Mouse (Mus musculus): ENCODE measurements at regions not wholly inside any gene's neighbourhood (a gene's known extent, or its start where the extent isn't known, plus 50 kb on each side); places are given as distances from the start of the nearest gene placed in this dataset.

GRCm38 (mm10) chr8:42187083-42187482 is 770.2 kb upstream of the Frg1 start:
- H3K79me3 ChIP-seq (ENCODE audit: low read depth): no peaks in the 10 kb centered on the region
- no peak overlapping the region for H3ac ChIP-seq (ENCODE audit: control insufficient read depth, insufficient read length, low read depth)
- no peaks in the 10 kb centered on the region for H3K27me3 ChIP-seq (ENCODE audit: control insufficient read depth, insufficient read depth, insufficient read length)
- H3K36me3 ChIP-seq (ENCODE audit: control insufficient read depth, insufficient read depth): no peaks in the 10 kb centered on the region
- H3K79me2 ChIP-seq (ENCODE audit: control insufficient read depth, insufficient read depth): no peaks in the 10 kb centered on the region
- H3K4me3 ChIP-seq (ENCODE audit: insufficient read depth, poor library complexity, severe bottlenecking): no peak overlapping the region
- TF ChIP-seq CTCF (IDR thresholded peaks at IDR 0.05; ENCODE audit: control insufficient read depth, insufficient read depth, insufficient read length) (no peak), FOSL1 (IDR thresholded peaks at IDR 0.05; ENCODE audit: insufficient read depth, low read length, poor library complexity, severe bottlenecking) (no peak), MAX (IDR thresholded peaks at IDR 0.05) (no peak), MYOD1 (IDR thresholded peaks at IDR 0.05; ENCODE audit: control insufficient read depth, insufficient read length, low read depth) (no peak), MYOG (IDR thresholded peaks at IDR 0.05; ENCODE audit: control insufficient read depth, extremely low read depth, insufficient read length) (no peak), USF1 (IDR thresholded peaks at IDR 0.05; ENCODE audit: low read depth) (no peak), CEBPB (IDR thresholded peaks at IDR 0.05; ENCODE audit: low read depth) (no peak)

DNA sequence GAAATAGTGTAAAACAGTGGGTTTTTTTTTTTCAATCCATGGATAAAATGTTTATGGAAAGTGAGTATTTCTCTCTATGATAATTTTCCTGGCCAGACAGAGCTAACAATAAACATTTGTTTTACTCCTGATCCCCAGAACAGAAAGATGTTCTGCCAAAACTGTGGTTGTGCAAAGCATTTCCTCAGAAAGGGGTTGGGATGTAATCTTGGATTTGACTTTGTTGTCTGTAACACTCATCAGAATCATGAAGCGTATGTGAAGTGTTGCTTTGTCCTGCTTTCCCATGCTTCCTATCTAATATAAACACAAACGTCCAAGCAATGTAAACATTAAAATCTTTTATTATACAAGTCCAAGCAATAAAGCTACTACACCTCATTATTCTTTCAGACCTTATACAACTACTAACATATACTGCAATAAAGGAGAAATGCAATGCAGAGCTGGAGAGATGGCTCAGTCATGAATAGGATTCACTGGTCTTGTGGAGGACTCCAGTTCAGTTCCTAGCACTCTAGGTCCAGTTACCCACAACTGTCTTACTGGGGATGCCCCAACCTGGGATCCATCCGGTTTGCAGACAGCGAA is 766.5 kb upstream of the Frg1 start:
- no peak for TF ChIP-seq MYOG (IDR thresholded peaks at IDR 0.05; ENCODE audit: control insufficient read depth, extremely low read depth, insufficient read length)
- TF ChIP-seq MYOD1 (IDR thresholded peaks at IDR 0.05; ENCODE audit: control insufficient read depth, insufficient read length, low read depth): no peak
- no peak for TF ChIP-seq CEBPB (IDR thresholded peaks at IDR 0.05; ENCODE audit: low read depth)
- TF ChIP-seq FOSL1 (IDR thresholded peaks at IDR 0.05; ENCODE audit: insufficient read depth, low read length, poor library complexity, severe bottlenecking): no peak
- no peak for TF ChIP-seq CTCF (IDR thresholded peaks at IDR 0.05; ENCODE audit: control insufficient read depth, insufficient read depth, insufficient read length)
- TF ChIP-seq USF1 (IDR thresholded peaks at IDR 0.05; ENCODE audit: low read depth): no peak
- TF ChIP-seq MAX (IDR thresholded peaks at IDR 0.05): no peak
- H3K27me3 ChIP-seq (ENCODE audit: control insufficient read depth, insufficient read depth, insufficient read length): no peaks in the 10 kb centered on the region
- no peaks in the 10 kb centered on the region for H3K79me2 ChIP-seq (ENCODE audit: control insufficient read depth, insufficient read depth)
- H3K36me3 ChIP-seq (ENCODE audit: control insufficient read depth, insufficient read depth): no peaks in the 10 kb centered on the region
- no peak overlapping the region for H3ac ChIP-seq (ENCODE audit: control insufficient read depth, insufficient read length, low read depth)
- H3K4me3 ChIP-seq (ENCODE audit: insufficient read depth, poor library complexity, severe bottlenecking): no peak overlapping the region
- H3K79me3 ChIP-seq (ENCODE audit: low read depth): no peaks in the 10 kb centered on the region

DNA sequence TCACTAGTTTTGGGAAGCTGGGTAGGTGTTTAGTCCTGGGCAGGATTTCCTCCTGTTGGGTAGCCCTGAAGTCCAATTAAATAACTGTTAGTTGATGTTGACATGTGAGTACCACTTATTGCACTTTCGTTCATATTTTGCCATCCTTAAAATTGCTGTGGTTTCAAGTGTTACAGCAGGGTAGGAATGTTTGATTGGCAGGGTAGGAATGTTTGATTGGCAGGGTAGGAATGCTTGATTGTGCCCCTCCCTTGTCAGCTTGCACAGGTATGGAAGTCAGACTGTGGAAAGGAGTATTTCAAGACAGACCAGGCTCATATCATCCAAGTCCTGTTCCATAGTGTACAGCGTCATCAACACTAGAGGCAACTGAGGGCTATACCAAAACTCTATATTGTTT is 745.6 kb upstream of the Frg1 start:
- H3K27me3 ChIP-seq (ENCODE audit: control insufficient read depth, insufficient read depth, insufficient read length): no peaks in the 10 kb centered on the region
- H3K36me3 ChIP-seq (ENCODE audit: control insufficient read depth, insufficient read depth): no peaks in the 10 kb centered on the region
- H3ac ChIP-seq (ENCODE audit: control insufficient read depth, insufficient read length, low read depth): no peak overlapping the region
- TF ChIP-seq USF1 (IDR thresholded peaks at IDR 0.05; ENCODE audit: low read depth) (no peak), CTCF (IDR thresholded peaks at IDR 0.05; ENCODE audit: control insufficient read depth, insufficient read depth, insufficient read length) (no peak), CEBPB (IDR thresholded peaks at IDR 0.05; ENCODE audit: low read depth) (no peak), FOSL1 (IDR thresholded peaks at IDR 0.05; ENCODE audit: insufficient read depth, low read length, poor library complexity, severe bottlenecking) (no peak), MYOD1 (IDR thresholded peaks at IDR 0.05; ENCODE audit: control insufficient read depth, insufficient read length, low read depth) (no peak), MYOG (IDR thresholded peaks at IDR 0.05; ENCODE audit: control insufficient read depth, extremely low read depth, insufficient read length) (no peak), MAX (IDR thresholded peaks at IDR 0.05) (no peak)
- no peak overlapping the region for H3K4me3 ChIP-seq (ENCODE audit: insufficient read depth, poor library complexity, severe bottlenecking)
- no peaks in the 10 kb centered on the region for H3K79me2 ChIP-seq (ENCODE audit: control insufficient read depth, insufficient read depth)
- no peaks in the 10 kb centered on the region for H3K79me3 ChIP-seq (ENCODE audit: low read depth)

DNA sequence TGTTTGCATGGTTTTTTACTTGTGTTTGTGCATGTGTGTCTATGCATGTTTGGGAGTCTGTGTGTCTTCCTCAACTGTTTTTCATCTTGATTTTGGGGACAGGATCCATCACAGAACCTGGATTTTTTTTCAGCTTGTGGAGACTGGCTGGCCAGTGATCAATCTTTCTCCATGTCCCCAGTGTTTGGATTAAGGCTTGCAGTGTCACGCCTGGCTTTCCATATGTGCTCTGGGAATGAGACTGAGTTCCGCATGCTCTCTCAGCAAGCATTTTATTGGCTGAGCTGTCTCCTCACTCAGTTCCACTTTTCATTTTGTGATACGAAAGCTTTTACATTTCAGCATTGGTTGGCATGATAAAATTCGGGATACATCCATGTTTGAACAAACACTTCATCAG is 740.1 kb upstream of the Frg1 start:
- H3K4me3 ChIP-seq (ENCODE audit: insufficient read depth, poor library complexity, severe bottlenecking): no peak overlapping the region
- no peaks in the 10 kb centered on the region for H3K79me3 ChIP-seq (ENCODE audit: low read depth)
- H3K27me3 ChIP-seq (ENCODE audit: control insufficient read depth, insufficient read depth, insufficient read length): no peaks in the 10 kb centered on the region
- no peak overlapping the region for H3ac ChIP-seq (ENCODE audit: control insufficient read depth, insufficient read length, low read depth)
- no peaks in the 10 kb centered on the region for H3K36me3 ChIP-seq (ENCODE audit: control insufficient read depth, insufficient read depth)
- TF ChIP-seq FOSL1 (IDR thresholded peaks at IDR 0.05; ENCODE audit: insufficient read depth, low read length, poor library complexity, severe bottlenecking): no peak
- no peak for TF ChIP-seq CTCF (IDR thresholded peaks at IDR 0.05; ENCODE audit: control insufficient read depth, insufficient read depth, insufficient read length)
- no peak for TF ChIP-seq MYOD1 (IDR thresholded peaks at IDR 0.05; ENCODE audit: control insufficient read depth, insufficient read length, low read depth)
- no peak for TF ChIP-seq MAX (IDR thresholded peaks at IDR 0.05)
- TF ChIP-seq CEBPB (IDR thresholded peaks at IDR 0.05; ENCODE audit: low read depth): no peak
- no peak for TF ChIP-seq MYOG (IDR thresholded peaks at IDR 0.05; ENCODE audit: control insufficient read depth, extremely low read depth, insufficient read length)
- no peak for TF ChIP-seq USF1 (IDR thresholded peaks at IDR 0.05; ENCODE audit: low read depth)
- H3K79me2 ChIP-seq (ENCODE audit: control insufficient read depth, insufficient read depth): no peaks in the 10 kb centered on the region

- Histone ChIP-seq H3K4me3 (ENCODE audit: insufficient read depth, poor library complexity, severe bottlenecking) (no peak overlapping the region), H3K79me2 (ENCODE audit: control insufficient read depth, insufficient read depth) (no peaks in the 10 kb centered on the region), H3ac (ENCODE audit: control insufficient read depth, insufficient read length, low read depth) (no peak overlapping the region), H3K79me3 (ENCODE audit: low read depth) (no peaks in the 10 kb centered on the region), H3K36me3 (ENCODE audit: control insufficient read depth, insufficient read depth) (no peaks in the 10 kb centered on the region), H3K27me3 (ENCODE audit: control insufficient read depth, insufficient read depth, insufficient read length) (no peaks in the 10 kb centered on the region)
- TF ChIP-seq CTCF (IDR thresholded peaks at IDR 0.05; ENCODE audit: control insufficient read depth, insufficient read depth, insufficient read length): no peak
- TF ChIP-seq MYOD1 (IDR thresholded peaks at IDR 0.05; ENCODE audit: control insufficient read depth, insufficient read length, low read depth): no peak
- no peak for TF ChIP-seq USF1 (IDR thresholded peaks at IDR 0.05; ENCODE audit: low read depth)
- no peak for TF ChIP-seq MAX (IDR thresholded peaks at IDR 0.05)
- TF ChIP-seq FOSL1 (IDR thresholded peaks at IDR 0.05; ENCODE audit: insufficient read depth, low read length, poor library complexity, severe bottlenecking): no peak
- TF ChIP-seq MYOG (IDR thresholded peaks at IDR 0.05; ENCODE audit: control insufficient read depth, extremely low read depth, insufficient read length): no peak
- no peak for TF ChIP-seq CEBPB (IDR thresholded peaks at IDR 0.05; ENCODE audit: low read depth)
Observed at GRCm38 (mm10) chr8:42156588-42156987, 739.7 kb upstream of the Frg1 start.

Measured in C2C12 (cell line).